Mouse (Mus musculus) liver, adult 2 months (tissue): ENCODE measurements around the gene Ctla4.

Experiments
- CTCF ChIP-seq: fragments of 200-500 bp; IDR thresholded peaks from 2 replicates; pipeline ENCODE4 v1.5.1; 2011; ENCODE audit warnings: low read depth, low read length, control low read depth
- POLR2A ChIP-seq: fragments of 200-500 bp; IDR thresholded peaks from 2 replicates; pipeline ENCODE4 v1.6.1; 2011; ENCODE audit warnings: low read length, control low read depth; ENCODE audit not compliant: insufficient read depth; ENCODE audit errors: extremely low read depth

GRCm38 (mm10) chr1:60903126-60903525, 16.3 kb downstream of the Ctla4 start:
- no peak for TF ChIP-seq CTCF
- TF ChIP-seq POLR2A: no peak
